Mouse (Mus musculus): Measurements from ENCODE around the gene Adcy2. TPM values are rescaled to one million over a fixed set of nuclear protein-coding genes. Genes with fewer than 3 reads are reported as not detected.

The Adcy2 gene
- total and polyA plus RNA-seq, 3 experiments: not detected

GRCm38 (mm10) chr13:68839517-68839916 lies 159.8 kb downstream of the Adcy2 start:
- H3K9ac ChIP-seq (ENCODE audit: insufficient read depth, low read depth): no peak overlapping the region
- in situ Hi-C loops (cut with MboI; ENCODE audit: low pct_ligation_motif_present, low pct_unique_long_range_greater_than_20kb, low sequenced_read_pairs) (no loop called here), dilution Hi-C loops (cut with MboI; ENCODE audit: extremely low pct_ligation_motif_present, extremely low pct_unique_long_range_greater_than_20kb, low sequenced_read_pairs) (no loop called here)
- H3K4me2 ChIP-seq (ENCODE audit: insufficient read depth, low read depth, poor library complexity, severe bottlenecking): no peak overlapping the region
- H3K9me3 ChIP-seq (replicated peaks; ENCODE audit: low read length): peaks cover 60% of the 10 kb centered on the region
- no peaks in the 10 kb centered on the region for H3K4me1 ChIP-seq (ENCODE audit: control insufficient read depth in 1 of 2, insufficient read depth in 2 of 2)
- H3K4me3 ChIP-seq (replicated peaks in 1 of 3; ENCODE audit: low read depth in 2 of 3, low read length in 2 of 3, poor library complexity in 1 of 3): no peak overlapping the region
- TF ChIP-seq SIN3A (IDR thresholded peaks at IDR 0.05; ENCODE audit: low read length) (no peak), SMC3 (IDR thresholded peaks at IDR 0.05; ENCODE audit: low read depth, low read length) (no peak), POLR2AphosphoS2 (IDR thresholded peaks at IDR 0.05; ENCODE audit: low read depth, low read length) (no peak), MAX (IDR thresholded peaks at IDR 0.05; ENCODE audit: low read length) (no peak), NRF1 (IDR thresholded peaks at IDR 0.05; ENCODE audit: low read depth, low read length) (no peak), BHLHE40 (IDR thresholded peaks at IDR 0.05; ENCODE audit: low read depth, low read length) (no peak), MXI1 (IDR thresholded peaks at IDR 0.05; ENCODE audit: low read depth, low read length) (no peak), HCFC1 (IDR thresholded peaks at IDR 0.05; ENCODE audit: low read depth, low read length) (no peak)
- no peaks in the 10 kb centered on the region for H3K36me3 ChIP-seq (replicated peaks in 1 of 2; ENCODE audit: control insufficient read depth in 1 of 2, insufficient read depth in 1 of 2, low read length in 1 of 2)
- no peaks in the 10 kb centered on the region for H3K27me3 ChIP-seq (replicated peaks)
- no peaks in the 10 kb centered on the region for H3K79me2 ChIP-seq (replicated peaks; ENCODE audit: control insufficient read depth, extremely low read depth, insufficient read depth, poor library complexity, severe bottlenecking)
- DNase-seq (ENCODE audit: extremely low read depth): no peak
- H3K27ac ChIP-seq (ENCODE audit: insufficient read depth, low read depth): no peak overlapping the region

GRCm38 (mm10) chr13:68836183-68836582 lies 163.2 kb downstream of the Adcy2 start:
- H3K9ac ChIP-seq (ENCODE audit: insufficient read depth, low read depth): no peak overlapping the region
- no peaks in the 10 kb centered on the region for H3K36me3 ChIP-seq (replicated peaks in 1 of 2; ENCODE audit: control insufficient read depth in 1 of 2, insufficient read depth in 1 of 2, low read length in 1 of 2)
- no peak for TF ChIP-seq EP300 (IDR thresholded peaks at IDR 0.05; ENCODE audit: low read length)
- no peak for TF ChIP-seq BHLHE40 (IDR thresholded peaks at IDR 0.05; ENCODE audit: low read depth, low read length)
- TF ChIP-seq TBP (conservative IDR thresholded peaks at IDR 0.05; ENCODE audit: low read depth, low read length): no peak
- TF ChIP-seq POLR2A (IDR thresholded peaks at IDR 0.05; ENCODE audit: low read depth, low read length): no peak
- TF ChIP-seq ZNF384 (IDR thresholded peaks at IDR 0.05; ENCODE audit: low read depth, low read length): no peak
- no peak for TF ChIP-seq MAX (IDR thresholded peaks at IDR 0.05; ENCODE audit: low read length)
- no peak for TF ChIP-seq MEF2A (IDR thresholded peaks at IDR 0.05; ENCODE audit: borderline replicate concordance, low read depth, low read length)
- TF ChIP-seq MXI1 (IDR thresholded peaks at IDR 0.05; ENCODE audit: low read depth, low read length): no peak
- dilution Hi-C loops (cut with MboI; ENCODE audit: extremely low pct_ligation_motif_present, extremely low pct_unique_long_range_greater_than_20kb, low sequenced_read_pairs) (no loop called here), in situ Hi-C loops (cut with MboI; ENCODE audit: low pct_ligation_motif_present, low pct_unique_long_range_greater_than_20kb, low sequenced_read_pairs) (no loop called here)
- no peaks in the 10 kb centered on the region for H3K27me3 ChIP-seq (replicated peaks)
- H3K4me2 ChIP-seq (ENCODE audit: insufficient read depth, low read depth, poor library complexity, severe bottlenecking): no peak overlapping the region
- H3K4me1 ChIP-seq (ENCODE audit: control insufficient read depth in 1 of 2, insufficient read depth in 2 of 2): no peaks in the 10 kb centered on the region
- H3K9me3 ChIP-seq (replicated peaks; ENCODE audit: low read length): peaks cover 53% of the 10 kb centered on the region
- H3K79me2 ChIP-seq (replicated peaks; ENCODE audit: control insufficient read depth, extremely low read depth, insufficient read depth, poor library complexity, severe bottlenecking): no peaks in the 10 kb centered on the region
- H3K4me3 ChIP-seq (replicated peaks in 1 of 3; ENCODE audit: low read depth in 2 of 3, low read length in 2 of 3, poor library complexity in 1 of 3): no peak overlapping the region
- no peak for DNase-seq (ENCODE audit: extremely low read depth)
- H3K27ac ChIP-seq (ENCODE audit: insufficient read depth, low read depth): no peak overlapping the region

GRCm38 (mm10) chr13:68835424-68836045 lies 163.8 kb downstream of the Adcy2 start:
- peaks cover 50% of the 10 kb centered on the region for H3K9me3 ChIP-seq (replicated peaks; ENCODE audit: low read length)
- in situ Hi-C loops (cut with MboI; ENCODE audit: low pct_ligation_motif_present, low pct_unique_long_range_greater_than_20kb, low sequenced_read_pairs) (no loop called here), dilution Hi-C loops (cut with MboI; ENCODE audit: extremely low pct_ligation_motif_present, extremely low pct_unique_long_range_greater_than_20kb, low sequenced_read_pairs) (no loop called here)
- no peak overlapping the region for H3K27ac ChIP-seq (ENCODE audit: insufficient read depth, low read depth)
- no peak overlapping the region for H3K4me2 ChIP-seq (ENCODE audit: insufficient read depth, low read depth, poor library complexity, severe bottlenecking)
- no peak for DNase-seq (ENCODE audit: extremely low read depth)
- no peaks in the 10 kb centered on the region for H3K4me1 ChIP-seq (ENCODE audit: control insufficient read depth in 1 of 2, insufficient read depth in 2 of 2)
- H3K4me3 ChIP-seq (replicated peaks in 1 of 3; ENCODE audit: low read depth in 2 of 3, low read length in 2 of 3, poor library complexity in 1 of 3): no peak overlapping the region
- H3K36me3 ChIP-seq (replicated peaks in 1 of 2; ENCODE audit: control insufficient read depth in 1 of 2, insufficient read depth in 1 of 2, low read length in 1 of 2): no peaks in the 10 kb centered on the region
- H3K27me3 ChIP-seq (replicated peaks): no peaks in the 10 kb centered on the region
- H3K79me2 ChIP-seq (replicated peaks; ENCODE audit: control insufficient read depth, extremely low read depth, insufficient read depth, poor library complexity, severe bottlenecking): no peaks in the 10 kb centered on the region
- H3K9ac ChIP-seq (ENCODE audit: insufficient read depth, low read depth): no peak overlapping the region
- TF ChIP-seq MYC (IDR thresholded peaks at IDR 0.05; ENCODE audit: low read depth, low read length) (no peak), POLR2AphosphoS2 (IDR thresholded peaks at IDR 0.05; ENCODE audit: low read depth, low read length) (no peak)
